Mouse (Mus musculus) forebrain, embryonic 15.5 days (tissue): ENCODE data around the gene Rps29. TPM values are rescaled to one million over a fixed set of nuclear protein-coding genes. Genes with fewer than 3 reads are reported as not detected.
A peak's percentile ranks its signal among the peaks of the same experiment; 100 is the strongest.
"Not testable (repeated sequence)": the region's sequence is repeated elsewhere in the genome, so short reads cannot be mapped to it uniquely, and the experiment has no call there.

Experiments used
- ATAC-seq: fragments of 200-750 bp; cut with Nextera tagmentation; replicated peaks from 2 replicates; pipeline ENCODE4 v1.8.0; 2017; ENCODE audit warnings: mild to moderate bottlenecking, moderate TSS enrichment, moderate library complexity
- H3K27ac ChIP-seq: fragments of 300-500 bp; sonication (generic); replicated peaks from 2 replicates; pipeline ENCODE4 v1.5.1; 2015; ENCODE audit warnings: mild to moderate bottlenecking, inconsistent platforms
- H3K27me3 ChIP-seq: fragments of 300-500 bp; sonication (generic); 2 replicates; pipeline ENCODE4 v1.6.1; 2015; ENCODE audit warnings: inconsistent platforms
- H3K36me3 ChIP-seq: fragments of 300-500 bp; sonication (generic); 2 replicates; pipeline ENCODE4 v1.6.1; 2015; ENCODE audit warnings: mild to moderate bottlenecking, inconsistent platforms
- H3K4me1 ChIP-seq: fragments of 300-500 bp; sonication (generic); 2 replicates; pipeline ENCODE4 v1.6.1; 2015; ENCODE audit warnings: inconsistent platforms
- H3K4me2 ChIP-seq: fragments of 300-500 bp; sonication (generic); replicated peaks from 2 replicates; pipeline ENCODE4 v1.6.1; 2015; ENCODE audit warnings: mild to moderate bottlenecking, inconsistent platforms
- H3K4me3 ChIP-seq: fragments of 300-500 bp; sonication (generic); 2 replicates; pipeline ENCODE4 v1.5.1; 2015; ENCODE audit warnings: mild to moderate bottlenecking, inconsistent platforms
- H3K9ac ChIP-seq: fragments of 300-500 bp; sonication (generic); replicated peaks from 2 replicates; pipeline ENCODE4 v1.6.1; 2015; ENCODE audit warnings: mild to moderate bottlenecking, inconsistent platforms
- H3K9me3 ChIP-seq: fragments of 300-500 bp; sonication (generic); 2 replicates; pipeline ENCODE4 v1.6.1; 2016; ENCODE audit warnings: inconsistent platforms
- WGBS: fragments of 180-500 bp; shearing (Covaris S2); methylation state at CpG from one replicate; pipeline ENCODE4 v1.1.7; 2015; ENCODE audit warnings: mixed read lengths; 5-methylcytosine and 5-hydroxymethylcytosine counted together
- polyA plus RNA-seq: library from polyadenylated mRNA; unstranded; fragments of >200 nt; fragmentation: Nextera tagmentation; extraction: Ambion mirVana; gene quantifications from 2 replicates; pipeline ENCODE4 v1.2.1, GENCODE M21; 2015

The Rps29 gene
- polyA plus RNA-seq = 1,221 and 1,345 TPM in 2 replicates

GRCm38 (mm10) chr12:69158765-69159577 lies at the start of gene Rps29:
TSS of gene Rps29 (minus strand) at chr12:69159186.
- peak within 1 kb of the TSS; percentile 94 for H3K27ac ChIP-seq
- peak within 1 kb of the TSS; percentile 51 for H3K4me2 ChIP-seq
- peaks cover 21% of the 10 kb centered on the region for H3K36me3 ChIP-seq
- ATAC-seq = peak; percentile 99
- WGBS = under 1% methylated on average over 60 of the region's 68 CpGs
- peak within 1 kb of the TSS; percentile 77 for H3K9ac ChIP-seq
- H3K4me1 ChIP-seq = peaks cover 13% of the 10 kb centered on the region
- H3K9me3 ChIP-seq, H3K27me3 ChIP-seq: not testable (repeated sequence)
- peak within 1 kb of the TSS; percentile 59 for H3K4me3 ChIP-seq

DNA sequence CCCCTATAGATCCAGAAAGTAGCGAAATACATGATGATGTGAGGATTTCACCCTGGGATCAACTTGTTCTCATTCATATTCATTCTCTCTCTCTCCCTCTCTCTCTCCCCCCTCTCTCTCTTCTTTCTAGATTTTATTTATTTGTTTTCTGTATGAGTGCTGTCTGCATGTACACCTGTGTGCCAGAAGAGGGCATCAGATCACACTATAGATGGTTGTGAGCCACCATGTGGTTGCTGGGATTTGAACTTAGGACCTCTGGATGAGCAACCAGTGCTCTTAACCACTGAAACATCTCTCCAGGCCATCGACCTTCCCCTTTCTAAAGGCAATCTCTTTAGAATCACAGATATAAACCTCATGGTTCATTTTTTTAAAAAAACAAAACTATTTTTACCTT lies 49.5 kb upstream of the Rps29 start:
- WGBS = 91% methylated on average over 2 of the region's 2 CpGs
- Histone ChIP-seq H3K4me2 (no peak overlapping the region), H3K9ac (no peak overlapping the region), H3K9me3 (no peaks in the 10 kb centered on the region), H3K36me3 (no peaks in the 10 kb centered on the region), H3K4me3 (no peak overlapping the region), H3K27ac (no peak overlapping the region), H3K4me1 (peaks cover 5% of the 10 kb centered on the region), H3K27me3 (no peaks in the 10 kb centered on the region)
- ATAC-seq = no peak

DNA sequence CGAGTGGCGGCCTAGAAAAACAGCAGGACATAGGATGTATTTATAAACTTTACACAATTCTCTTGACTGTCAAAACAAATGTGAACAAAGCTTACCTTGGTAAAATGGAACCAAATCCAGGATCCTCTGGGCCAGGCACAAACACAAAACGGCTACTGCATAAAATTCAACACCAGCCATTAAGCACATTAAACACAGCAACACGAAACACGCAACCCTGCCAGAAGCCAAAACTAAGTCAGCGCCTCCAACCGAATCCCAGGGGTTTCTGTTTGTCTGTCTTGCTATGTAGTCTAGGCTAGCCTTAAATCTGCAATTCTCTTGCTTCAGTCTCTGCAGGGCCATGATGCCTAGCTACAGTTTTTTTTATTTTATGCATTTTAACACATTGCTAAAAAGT lies 48.9 kb upstream of the Rps29 start:
- peaks cover 5% of the 10 kb centered on the region for H3K4me1 ChIP-seq
- 93% methylated on average over 7 of the region's 7 CpGs for WGBS
- ATAC-seq = no peak

GRCm38 (mm10) chr12:69207396-69207795 lies 48.4 kb upstream of the Rps29 start:
- H3K9ac ChIP-seq = no peak overlapping the region
- no peaks in the 10 kb centered on the region; the same call in 1 of the 2 replicates for H3K36me3 ChIP-seq
- H3K4me1 ChIP-seq = peaks cover 5% of the 10 kb centered on the region
- H3K27me3 ChIP-seq = no peaks in the 10 kb centered on the region
- 95% methylated on average over 8 of the region's 8 CpGs for WGBS
- no peak overlapping the region for H3K27ac ChIP-seq
- H3K9me3 ChIP-seq = no peaks in the 10 kb centered on the region
- no peak for ATAC-seq
- H3K4me2 ChIP-seq = no peak overlapping the region
- no peak overlapping the region for H3K4me3 ChIP-seq

More for the DNA sequence above, 48.9 kb upstream of the Rps29 start:
- no peak overlapping the region for H3K9ac ChIP-seq
- H3K4me2 ChIP-seq = no peak overlapping the region
- H3K9me3 ChIP-seq = no peaks in the 10 kb centered on the region
- H3K36me3 ChIP-seq = no peaks in the 10 kb centered on the region
- no peaks in the 10 kb centered on the region for H3K27me3 ChIP-seq
- H3K27ac ChIP-seq = no peak overlapping the region
- no peak overlapping the region for H3K4me3 ChIP-seq

DNA sequence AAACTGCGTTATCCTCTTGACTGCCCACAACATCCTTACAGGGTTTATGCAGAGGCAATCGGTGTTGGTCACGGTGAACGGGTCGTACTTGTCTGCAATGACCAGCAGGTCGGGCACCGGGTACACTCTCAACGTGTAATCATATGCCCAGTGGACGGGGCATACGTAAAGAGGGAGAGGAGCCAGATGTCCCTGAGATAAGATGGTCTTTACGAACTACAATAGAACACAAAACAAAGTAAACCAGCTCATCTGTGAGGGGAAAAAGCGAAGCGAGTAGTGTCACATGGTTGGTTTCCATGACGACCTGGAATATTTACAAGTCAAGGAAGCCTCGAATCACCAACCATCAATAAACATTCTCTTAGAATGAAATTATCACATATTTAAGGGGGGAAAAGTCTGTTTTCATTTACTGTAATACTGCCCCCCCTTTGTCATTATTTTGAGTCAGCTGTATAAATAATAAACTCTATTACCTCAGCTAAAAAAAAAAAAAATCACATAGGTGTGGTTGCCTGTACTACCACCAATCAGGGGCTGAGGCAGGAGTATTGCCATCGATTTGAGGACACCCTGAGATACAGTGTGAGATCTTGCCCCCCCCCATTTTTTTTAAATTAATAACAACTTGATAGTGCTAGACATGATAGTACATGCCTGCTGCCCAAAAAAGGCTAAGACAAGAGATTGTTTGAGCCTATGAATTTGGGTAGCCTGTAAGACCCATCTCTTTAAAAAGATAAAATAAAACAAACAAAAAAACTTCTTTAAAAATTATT lies 45.3 kb upstream of the Rps29 start, which contains the start of gene Gm49384:
TSS of gene Gm49384 (minus strand) at position 216 of the 782 bp plus-strand sequence.
- WGBS = 69% methylated on average over 16 of the region's 16 CpGs
- Histone ChIP-seq H3K4me3 (no peak within 1 kb of the TSS), H3K36me3 (peaks cover 11% of the 10 kb centered on the region; the same call in 1 of the 2 replicates), H3K9ac (no peak within 1 kb of the TSS), H3K9me3 (no peaks in the 10 kb centered on the region), H3K4me1 (peaks cover 9% of the 10 kb centered on the region), H3K27ac (no peak within 1 kb of the TSS), H3K27me3 (no peaks in the 10 kb centered on the region), H3K4me2 (no peak within 1 kb of the TSS)
- peak; percentile 53 for ATAC-seq

GRCm38 (mm10) chr12:69198985-69199384 lies 40.0 kb upstream of the Rps29 start:
- H3K36me3 ChIP-seq = peaks cover 13% of the 10 kb centered on the region; the same call in 1 of the 2 replicates
- H3K9ac ChIP-seq = no peak overlapping the region
- no peak for ATAC-seq
- H3K4me1 ChIP-seq = peaks cover 36% of the 10 kb centered on the region
- no peak overlapping the region for H3K4me3 ChIP-seq
- H3K9me3 ChIP-seq = no peaks in the 10 kb centered on the region
- H3K27ac ChIP-seq = no peak overlapping the region
- no peak overlapping the region; the same call in 1 of the 2 replicates for H3K4me2 ChIP-seq
- H3K27me3 ChIP-seq = no peaks in the 10 kb centered on the region

- peak; percentile 46 for ATAC-seq
- Histone ChIP-seq H3K4me2 (peak within 1 kb of the TSS; percentile 96), H3K27ac (peak within 1 kb of the TSS; percentile 96), H3K4me1 (peaks cover 34% of the 10 kb centered on the region), H3K4me3 (peak within 1 kb of the TSS; percentile 100), H3K9me3 (no peaks in the 10 kb centered on the region), H3K36me3 (peaks cover 13% of the 10 kb centered on the region; the same call in 1 of the 2 replicates), H3K9ac (peak within 1 kb of the TSS; percentile 94), H3K27me3 (no peaks in the 10 kb centered on the region)
- under 1% methylated on average over 18 of the region's 18 CpGs for WGBS
These were observed 39.2 kb upstream of the Rps29 start, which contains the start of gene Dnaaf2 for GRCm38 (mm10) chr12:69198164-69198535. TSS of gene Dnaaf2 (minus strand) at chr12:69198429.

DNA sequence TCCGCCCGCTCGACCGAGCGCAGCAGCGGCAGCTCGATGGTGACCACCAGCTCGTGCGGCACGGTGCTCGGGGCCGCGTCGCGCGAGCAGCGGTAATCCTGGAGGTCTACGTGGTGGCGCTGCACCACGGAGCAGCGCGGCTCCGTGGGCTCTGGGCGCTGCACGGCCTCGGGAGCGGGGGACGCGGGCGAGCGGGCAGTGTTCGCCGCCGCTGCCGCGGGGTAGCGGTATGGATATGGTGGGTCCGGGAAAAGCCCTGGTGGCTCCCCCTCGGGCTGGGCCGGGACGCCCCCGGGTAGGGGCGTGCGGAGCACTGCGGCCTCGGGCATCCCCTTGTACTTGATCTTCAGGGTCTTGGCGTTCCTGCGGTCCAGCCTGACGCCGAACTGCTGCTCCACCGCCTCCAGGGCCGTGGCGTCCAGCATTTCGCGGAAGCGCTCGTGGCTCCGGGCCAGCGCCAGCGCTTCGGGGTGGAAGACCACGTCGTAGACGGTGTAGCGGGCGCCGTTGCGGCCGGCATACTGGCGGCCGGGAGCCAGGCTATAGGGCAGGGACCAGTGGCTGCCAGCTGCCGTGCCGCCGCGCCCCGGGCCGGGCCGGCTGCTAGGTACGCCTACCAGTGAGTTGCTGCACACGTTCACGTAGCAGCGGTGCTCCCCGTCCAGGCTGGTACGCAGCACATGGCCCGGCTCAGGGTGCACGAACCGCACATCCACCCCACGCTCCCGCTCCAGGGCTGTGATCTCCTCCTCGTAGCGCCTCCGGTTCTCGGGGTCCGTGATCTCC lies 38.6 kb upstream of the Rps29 start:
- WGBS = under 1% methylated on average over 91 of the region's 94 CpGs
- peak overlapping the region; percentile 94 for H3K9ac ChIP-seq
- H3K4me2 ChIP-seq = peak overlapping the region; percentile 96
- no peaks in the 10 kb centered on the region for H3K9me3 ChIP-seq
- peaks cover 34% of the 10 kb centered on the region for H3K4me1 ChIP-seq
- H3K36me3 ChIP-seq = peaks cover 13% of the 10 kb centered on the region; the same call in 1 of the 2 replicates
- peak overlapping the region; percentile 100 for H3K4me3 ChIP-seq
- ATAC-seq = peak; percentile 83
- no peaks in the 10 kb centered on the region for H3K27me3 ChIP-seq
- peak overlapping the region; percentile 96 for H3K27ac ChIP-seq

DNA sequence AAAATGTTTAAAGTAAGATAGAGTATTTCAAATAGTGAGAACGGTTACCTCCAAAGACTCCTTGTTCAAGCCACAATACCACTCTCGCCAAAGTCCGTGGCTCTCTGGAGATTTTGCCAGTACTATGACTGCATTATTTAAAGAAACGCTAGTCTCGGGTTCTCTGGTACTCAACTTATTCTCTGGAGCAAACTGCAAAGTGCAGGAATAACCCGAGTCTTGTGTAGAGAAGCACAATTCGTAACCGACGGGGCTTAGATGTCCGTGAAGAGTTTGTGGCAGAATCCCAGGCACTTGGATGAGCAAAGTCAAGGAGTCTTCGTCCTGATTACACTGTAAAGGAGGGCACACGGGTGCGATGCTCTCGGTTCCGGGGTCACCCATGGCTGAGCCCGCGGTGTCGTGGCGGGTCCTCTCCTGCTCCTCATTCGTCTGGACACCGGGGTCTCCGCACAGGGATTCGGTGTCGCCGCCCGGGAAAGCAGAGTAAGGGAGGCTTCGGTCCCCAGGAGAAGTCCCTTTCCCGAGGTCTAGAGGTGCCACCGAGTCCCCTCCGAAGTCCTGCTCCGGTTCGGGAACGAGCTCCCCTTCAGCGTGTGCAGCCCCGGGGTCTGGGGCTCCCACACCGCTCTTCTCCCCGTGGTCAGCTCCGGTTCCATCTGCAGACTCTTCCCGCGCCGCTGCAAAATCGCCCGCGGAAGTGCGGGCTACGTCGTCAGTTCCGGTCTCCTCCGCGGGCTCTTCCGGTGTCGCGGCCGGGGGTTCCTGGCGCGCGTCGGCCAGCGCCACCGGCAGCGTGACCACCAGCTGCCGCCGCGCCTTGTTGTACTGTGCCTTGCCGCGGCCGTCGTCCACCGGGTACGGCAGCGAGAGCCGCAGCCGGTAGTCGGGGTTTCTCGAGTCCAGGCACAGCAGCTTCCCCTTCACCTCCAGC lies 37.7 kb upstream of the Rps29 start, which contains the start of gene Gm49383:
TSS of gene Gm49383 (minus strand) at position 661 of the 934 bp plus-strand sequence.
- peak within 1 kb of the TSS; percentile 96 for H3K27ac ChIP-seq
- H3K36me3 ChIP-seq = peaks cover 13% of the 10 kb centered on the region; the same call in 1 of the 2 replicates
- ATAC-seq = peak; percentile 76
- no peaks in the 10 kb centered on the region for H3K9me3 ChIP-seq
- H3K4me3 ChIP-seq = peak within 1 kb of the TSS; percentile 100
- H3K27me3 ChIP-seq = no peaks in the 10 kb centered on the region
- peaks cover 34% of the 10 kb centered on the region for H3K4me1 ChIP-seq
- H3K9ac ChIP-seq = peak within 1 kb of the TSS; percentile 94
- WGBS = under 1% methylated on average over 75 of the region's 75 CpGs
- peak within 1 kb of the TSS; percentile 96 for H3K4me2 ChIP-seq

GRCm38 (mm10) chr12:69192637-69193036 lies 33.7 kb upstream of the Rps29 start:
- 95% methylated on average over 2 of the region's 2 CpGs for WGBS
- H3K4me2 ChIP-seq = no peak overlapping the region
- no peak overlapping the region for H3K4me3 ChIP-seq
- H3K4me1 ChIP-seq = peaks cover 14% of the 10 kb centered on the region
- H3K9me3 ChIP-seq = no peaks in the 10 kb centered on the region
- H3K36me3 ChIP-seq = peaks cover 28% of the 10 kb centered on the region
- no peak for ATAC-seq
- H3K27me3 ChIP-seq = no peaks in the 10 kb centered on the region
- H3K27ac ChIP-seq = no peak overlapping the region
- H3K9ac ChIP-seq = no peak overlapping the region
